21 mouse cellular contexts compared by ENCODE assay signal in the genomic region with DNA sequence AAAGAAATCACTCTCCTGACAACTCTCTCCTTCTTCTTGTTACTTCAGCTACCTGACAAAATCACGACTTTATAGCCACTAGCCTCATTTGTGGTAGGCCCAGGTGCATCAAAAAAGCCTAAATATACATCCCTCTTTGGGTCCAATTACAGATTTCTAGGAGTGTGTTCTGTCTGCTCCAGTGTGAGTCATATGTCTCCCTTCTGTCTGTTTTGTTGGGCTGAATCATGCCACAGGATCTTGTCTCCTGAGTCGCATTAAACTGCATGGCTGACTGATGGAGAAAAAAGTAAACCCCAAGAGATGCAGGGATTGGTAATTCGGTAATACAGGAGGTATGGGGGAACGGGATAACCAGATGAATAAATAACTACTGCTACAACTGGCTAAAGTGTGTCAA.
DNase-seq lines count a peak whose midpoint lies in the region; ATAC-seq lines count a peak whose summit lies in the region.
"Had no signal": no experiment of that assay in that cellular context is flagged by ENCODE, and none has a peak within 500 bp of the region (broad histone marks: within the 10 kb centered on the region; RNA-seq: fewer than 3 reads in every experiment).

No protein-coding gene starts in this region.

- DNase-seq in frontal cortex, postnatal 36 days (ENCODE audit: low spot score in 2 of 2): no peak
- peak; percentile 44 for DNase-seq in 3T3-L1 (ENCODE audit: low read depth, low spot score)
- peak; percentile 68 for DNase-seq in brain, adult 2 months (ENCODE audit: low read depth, low spot score)
- DNase-seq in telencephalon, adult 2 months (ENCODE audit: low read depth, low spot score): peak; percentile 22
- no peak for DNase-seq in gastrocnemius, adult 18-20 months (ENCODE audit: low spot score)
- DNase-seq: adrenal gland, adult 8-10 months; adrenal gland, postnatal 25 days; B cell, adult 2 months; cerebellum, adult 18-20 months; cerebellum, adult 9-10 months; cerebellum, postnatal 14 days; gastrocnemius, postnatal 10 days; gastrocnemius, postnatal 36 days; heart, adult 2 months; heart, postnatal 14 days; heart, postnatal 4 days had no signal

- peak; percentile 88 for ATAC-seq in frontal cortex, adult (ENCODE audit: low TSS enrichment)
- no peak for ATAC-seq in erythroblast, adult 5-6 weeks (replicated peaks; ENCODE audit: low FRiP score, poor library complexity, severe bottlenecking)
- ATAC-seq: activated CD4-positive, CD25-positive, alpha-beta regulatory T cell, adult 4 months; forebrain, embryonic 13.5 days; forebrain, embryonic 16.5 days had no signal

Comparison
In these comparisons a context has a peak if more than half of its experiments do, and no peak if none do; other contexts are left out.
1. DNase-seq: peak in 3T3-L1 (single experiment), brain, adult 2 months (single experiment) and telencephalon, adult 2 months (single experiment); none in frontal cortex, postnatal 36 days (0 of 2) and gastrocnemius, adult 18-20 months (single experiment).